Comparison of ENCODE assay signal across 23 mouse cellular contexts in the genomic region with DNA sequence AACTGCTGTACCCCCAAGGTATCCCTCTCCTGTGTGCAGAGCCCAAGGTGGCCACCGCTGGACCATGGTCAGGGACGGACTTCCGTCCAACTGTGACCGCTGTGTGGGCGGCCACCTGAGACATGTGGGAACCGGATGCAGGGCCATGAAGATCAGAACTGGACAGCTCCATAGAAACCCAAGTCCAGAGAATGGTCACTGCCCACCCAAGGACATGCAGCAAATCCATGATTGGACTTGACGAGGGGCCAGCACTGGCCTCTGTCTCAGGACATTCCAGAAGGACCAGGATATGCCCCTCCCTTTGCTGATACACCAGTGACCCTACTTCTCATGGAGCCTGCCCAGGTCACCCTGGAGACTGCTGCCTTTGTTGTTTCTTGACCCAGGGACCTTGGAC. TPM values are rescaled to one million over a fixed set of nuclear protein-coding genes. Genes with fewer than 3 reads are reported as not detected.
A peak's percentile ranks its signal among the peaks of the same experiment; 100 is the strongest.
DNase-seq lines count a peak whose midpoint lies in the region; ATAC-seq and TF ChIP-seq lines count a peak whose summit lies in the region.
"Had no signal": no experiment of that assay in that cellular context is flagged by ENCODE, and none has a peak within 500 bp of the region (broad histone marks: within the 10 kb centered on the region; RNA-seq: fewer than 3 reads in every experiment).

No protein-coding gene starts in this region.

- peaks cover 50% of the 10 kb centered on the region for H3K79me2 ChIP-seq in macrophage (ENCODE audit: inconsistent target)

- WGBS in kidney, adult 2 months, result 61% methylated on average over 7 of the region's 7 CpGs
- 85% methylated on average over 7 of the region's 7 CpGs for WGBS in liver, postnatal 0 days (ENCODE audit: insufficient replicate concordance)
- WGBS in liver, embryonic 12.5 days (ENCODE audit: insufficient replicate concordance), result 80% methylated on average over 7 of the region's 7 CpGs
- 93% methylated on average over 7 of the region's 7 CpGs for WGBS in macrophage (ENCODE audit: missing documents)

- H3K4me1 ChIP-seq in kidney, adult 2 months (ENCODE audit: control insufficient read depth, insufficient read depth, low read length), result peaks cover 23% of the 10 kb centered on the region
- peaks cover 43% of the 10 kb centered on the region for H3K4me1 ChIP-seq in liver, postnatal 0 days (ENCODE audit: insufficient read depth)
- peaks cover 33% of the 10 kb centered on the region for H3K4me1 ChIP-seq in liver, embryonic 12.5 days
- peaks cover 92% of the 10 kb centered on the region for H3K4me1 ChIP-seq in bone marrow macrophage, adult 2 months (ENCODE audit: control insufficient read depth, insufficient read depth, low read length)

- peak; percentile 33 for DNase-seq in kidney, adult 2 months
- no peak for DNase-seq in kidney, adult 9 months
- no peak for DNase-seq in liver, postnatal 0 days
- DNase-seq in thymus, postnatal 10 days (ENCODE audit: low spot score in 2 of 2), result no peak
- DNase-seq: adrenal gland, adult 2 months; adrenal gland, postnatal 25 days; cerebellum, adult 11-12 months; cerebellum, adult 8-10 months; cerebellum, postnatal 14 days; gastrocnemius, postnatal 25 days had no signal

- H3K27me3 ChIP-seq in kidney, adult 2 months (replicated peaks; ENCODE audit: control insufficient read depth, insufficient read depth, low read length), result no peaks in the 10 kb centered on the region
- no peaks in the 10 kb centered on the region for H3K27me3 ChIP-seq in liver, postnatal 0 days (ENCODE audit: insufficient read depth, low read length)
- no peaks in the 10 kb centered on the region for H3K27me3 ChIP-seq in liver, embryonic 12.5 days (replicated peaks)
- H3K27me3 ChIP-seq: forebrain, embryonic 13.5 days; hindbrain, embryonic 12.5 days; hindbrain, embryonic 15.5 days had no signal

- no peaks in the 10 kb centered on the region for H3K36me3 ChIP-seq in kidney, adult 2 months (ENCODE audit: control insufficient read depth, insufficient read depth, low read length)
- H3K36me3 ChIP-seq in liver, postnatal 0 days (replicated peaks; ENCODE audit: insufficient read depth, low read length), result peaks cover 18% of the 10 kb centered on the region
- peaks cover 19% of the 10 kb centered on the region for H3K36me3 ChIP-seq in liver, embryonic 12.5 days
- peaks cover 23% of the 10 kb centered on the region for H3K36me3 ChIP-seq in macrophage (ENCODE audit: inconsistent target)
- H3K36me3 ChIP-seq: hindbrain, embryonic 12.5 days; hindbrain, embryonic 15.5 days had no signal

- no peak overlapping the region for H3K27ac ChIP-seq in kidney, adult 2 months (ENCODE audit: insufficient read depth, low read depth, low read length)
- H3K27ac ChIP-seq in liver, postnatal 0 days (ENCODE audit: low read depth), result peak overlapping the region; percentile 60; the same call in 1 of the 2 replicates
- no peak overlapping the region for H3K27ac ChIP-seq in liver, embryonic 12.5 days
- peak overlapping the region; percentile 75 for H3K27ac ChIP-seq in bone marrow macrophage, adult 2 months (ENCODE audit: insufficient read depth, low read depth, low read length)
- peak overlapping the region; percentile 99 for H3K27ac ChIP-seq in macrophage
- H3K27ac ChIP-seq: forebrain, embryonic 10.5 days; forebrain, embryonic 13.5 days; hindbrain, embryonic 12.5 days; hindbrain, embryonic 15.5 days had no signal

- no peak for TF ChIP-seq POLR2A in kidney, adult 2 months (IDR thresholded peaks at IDR 0.05; ENCODE audit: low read depth, low read length)
- TF ChIP-seq POLR2A in bone marrow macrophage, adult 2 months (IDR thresholded peaks at IDR 0.05; ENCODE audit: borderline replicate concordance, low read depth, low read length), result no peak

- no peaks in the 10 kb centered on the region for H3K9me3 ChIP-seq in liver, postnatal 0 days (ENCODE audit: low read length)
- H3K9me3 ChIP-seq in liver, embryonic 12.5 days (replicated peaks), result no peaks in the 10 kb centered on the region
- H3K9me3 ChIP-seq: forebrain, embryonic 10.5 days; forebrain, embryonic 13.5 days; hindbrain, embryonic 12.5 days; hindbrain, embryonic 15.5 days had no signal

- no peak overlapping the region for H3K4me3 ChIP-seq in kidney, adult 2 months (ENCODE audit: insufficient read depth, low read depth, low read length)
- no peak overlapping the region for H3K4me3 ChIP-seq in liver, postnatal 0 days (ENCODE audit: low read depth, low read length)
- no peak overlapping the region for H3K4me3 ChIP-seq in liver, embryonic 12.5 days
- H3K4me3 ChIP-seq in bone marrow macrophage, adult 2 months (ENCODE audit: insufficient read depth, low read length), result no peak overlapping the region
- no peak overlapping the region for H3K4me3 ChIP-seq in macrophage (ENCODE audit: inconsistent target)
- H3K4me3 ChIP-seq: forebrain, embryonic 10.5 days; forebrain, embryonic 13.5 days; hindbrain, embryonic 12.5 days; hindbrain, embryonic 15.5 days had no signal

- no peak for TF ChIP-seq EP300 in liver, postnatal 0 days (IDR thresholded peaks at IDR 0.05; ENCODE audit: low read depth)

- H3K4me2 ChIP-seq in liver, postnatal 0 days (ENCODE audit: low read depth, low read length), result no peak overlapping the region
- H3K4me2 ChIP-seq in liver, embryonic 12.5 days, result no peak overlapping the region
- H3K4me2 ChIP-seq: forebrain, embryonic 13.5 days; heart, embryonic 11.5 days; hindbrain, embryonic 12.5 days; hindbrain, embryonic 15.5 days had no signal

- H3K9ac ChIP-seq in liver, postnatal 0 days (replicated peaks), result no peak overlapping the region
- no peak overlapping the region for H3K9ac ChIP-seq in liver, embryonic 12.5 days
- H3K9ac ChIP-seq: forebrain, embryonic 13.5 days; hindbrain, embryonic 12.5 days; hindbrain, embryonic 15.5 days had no signal

- no peak for TF ChIP-seq CTCF in kidney, adult 2 months (conservative IDR thresholded peaks at IDR 0.05; ENCODE audit: insufficient read depth, insufficient read length, low read depth, low read length)
- no peak for TF ChIP-seq CTCF in liver, postnatal 0 days (IDR thresholded peaks at IDR 0.05; ENCODE audit: low read depth)
- TF ChIP-seq CTCF in bone marrow macrophage, adult 2 months (IDR thresholded peaks at IDR 0.05; ENCODE audit: low read depth, low read length), result no peak

- no peak for ATAC-seq in liver, postnatal 0 days
- no peak for ATAC-seq in liver, embryonic 12.5 days
- ATAC-seq: CD4-positive, CD25-positive, alpha-beta regulatory T cell, adult 4 months; forebrain, embryonic 13.5 days; forebrain, embryonic 16.5 days had no signal

RNA-seq across cellular contexts. Expression of a gene that starts 8.4 kb away (rescaled TPM):
- polyA plus RNA-seq in kidney, adult 2 months (2012; rRNA removed), result 735 and 1,000 TPM in 2 replicates
- 106 and 118 TPM in 2 replicates for polyA plus RNA-seq in liver, postnatal 0 days (2015; fragmentation: Nextera tagmentation; extraction: Ambion mirVana)
- polyA plus RNA-seq in liver, embryonic 12.5 days (2016; fragmentation: Nextera tagmentation; extraction: Ambion mirVana), result 41.5 and 42.6 TPM in 2 replicates
- polyA plus RNA-seq in bone marrow macrophage, adult 2 months (2012; ENCODE audit: insufficient read depth, insufficient read length, missing spikeins), result 497 and 521 TPM in 2 replicates
- 100 to 1,000 TPM in 15 of 26 experiments, 10 to 100 TPM in 11; 30.0 to 203 (median 120) TPM for total RNA-seq in macrophage (2018; cell fraction: chromatin; rRNA removed)
- 100 to 1,000 TPM; 384 to 615 (median 485) TPM for total RNA-seq in macrophage (2018; cell fraction: cytosol; rRNA removed)
- 100 to 1,000 TPM in 25 of 26 experiments, 10 to 100 TPM in 1; 70.1 to 330 (median 238) TPM for total RNA-seq in macrophage (2018; cell fraction: nucleus; rRNA removed)
- polyA plus RNA-seq in macrophage (2018), result 275 to 508 TPM (median 332 TPM) in 3 replicates

RNA-seq across cellular contexts. Expression of a gene that starts 20.2 kb away (rescaled TPM):
- 108 and 124 TPM in 2 replicates for polyA plus RNA-seq in kidney, adult 2 months (2012; rRNA removed)
- 31.8 and 32.3 TPM in 2 replicates for polyA plus RNA-seq in liver, postnatal 0 days (2015; fragmentation: Nextera tagmentation; extraction: Ambion mirVana)
- polyA plus RNA-seq in liver, embryonic 12.5 days (2016; fragmentation: Nextera tagmentation; extraction: Ambion mirVana), result 16.5 and 17.0 TPM in 2 replicates
- 261 and 268 TPM in 2 replicates for polyA plus RNA-seq in bone marrow macrophage, adult 2 months (2012; ENCODE audit: insufficient read depth, insufficient read length, missing spikeins)
- total RNA-seq in macrophage (2018; cell fraction: chromatin; rRNA removed), result 100 to 1,000 TPM in 16 of 26 experiments, 10 to 100 TPM in 10; 39.0 to 263 (median 106) TPM
- 100 to 1,000 TPM in 24 of 26 experiments, 10 to 100 TPM in 2; 89.0 to 237 (median 139) TPM for total RNA-seq in macrophage (2018; cell fraction: cytosol; rRNA removed)
- total RNA-seq in macrophage (2018; cell fraction: nucleus; rRNA removed), result 100 to 1,000 TPM in 13 of 26 experiments, 10 to 100 TPM in 13; 48.7 to 301 (median 97.5) TPM
- polyA plus RNA-seq in macrophage (2018), result 133 to 174 TPM (median 144 TPM) in 3 replicates

RNA-seq across cellular contexts. Expression of a gene that starts 47.8 kb away (rescaled TPM):
- polyA plus RNA-seq in kidney, adult 2 months (2012; rRNA removed), result 2.3 and 2.7 TPM in 2 replicates
- polyA plus RNA-seq in liver, postnatal 0 days (2015; fragmentation: Nextera tagmentation; extraction: Ambion mirVana), result 0.13 and 0.15 TPM in 2 replicates
- polyA plus RNA-seq in liver, embryonic 12.5 days (2016; fragmentation: Nextera tagmentation; extraction: Ambion mirVana), result 0.11 and 0.14 TPM in 2 replicates
- not detected in 2 replicates for polyA plus RNA-seq in bone marrow macrophage, adult 2 months (2012; ENCODE audit: insufficient read depth, insufficient read length, missing spikeins)
- total RNA-seq in macrophage (2018; cell fraction: chromatin; rRNA removed), result 1 to 10 TPM in 14 of 26 experiments, under 1 TPM in 5, not detected in 7; 0.12 to 6.5 (median 3.8) TPM
- total RNA-seq in macrophage (2018; cell fraction: cytosol; rRNA removed), result under 1 TPM in 16 of 26 experiments, not detected in 10; under 0.01 to 0.81 (median 0.47) TPM
- 1 to 10 TPM in 11 of 26 experiments, under 1 TPM in 4, not detected in 11; 0.08 to 5.1 (median 1.9) TPM for total RNA-seq in macrophage (2018; cell fraction: nucleus; rRNA removed)
- not detected in 3 replicates for polyA plus RNA-seq in macrophage (2018)
- total RNA-seq: hematopoietic stem cell, adult 5-6 weeks; MEL had no signal
- polyA plus RNA-seq: C2C12; CD4-positive, CD25-positive, alpha-beta regulatory T cell, adult 4 months had no signal

RNA-seq across cellular contexts. Expression of a gene that starts 52.9 kb away (rescaled TPM):
- polyA plus RNA-seq in kidney, adult 2 months (2012; rRNA removed), result 50.1 and 62.3 TPM in 2 replicates
- polyA plus RNA-seq in liver, postnatal 0 days (2015; fragmentation: Nextera tagmentation; extraction: Ambion mirVana), result 2.5 and 2.9 TPM in 2 replicates
- 2.4 and 2.5 TPM in 2 replicates for polyA plus RNA-seq in liver, embryonic 12.5 days (2016; fragmentation: Nextera tagmentation; extraction: Ambion mirVana)
- 139 and 143 TPM in 2 replicates for polyA plus RNA-seq in bone marrow macrophage, adult 2 months (2012; ENCODE audit: insufficient read depth, insufficient read length, missing spikeins)
- total RNA-seq in macrophage (2018; cell fraction: chromatin; rRNA removed), result 10 to 100 TPM in 13 of 26 experiments, 1 to 10 TPM in 13; 1.5 to 48.4 (median 10.7) TPM
- total RNA-seq in macrophage (2018; cell fraction: cytosol; rRNA removed), result 10 to 100 TPM; 10.5 to 38.8 (median 20.5) TPM
- total RNA-seq in macrophage (2018; cell fraction: nucleus; rRNA removed), result 10 to 100 TPM in 15 of 26 experiments, 1 to 10 TPM in 11; 3.7 to 42.9 (median 10.8) TPM
- polyA plus RNA-seq in macrophage (2018), result 17.9 to 41.2 TPM (median 39.0 TPM) in 3 replicates

Comparison
In these comparisons a context has a peak if more than half of its experiments do, and no peak if none do; other contexts are left out.
1. H3K27ac ChIP-seq: peak in liver, postnatal 0 days (single experiment), bone marrow macrophage, adult 2 months (single experiment) and macrophage (single experiment); none in kidney, adult 2 months (single experiment) and liver, embryonic 12.5 days (single experiment).